Mouse (Mus musculus) natural killer cell, adult 2 months (primary cell): ENCODE data around the gene Adsl.

Experiments
- DNase-seq, 2 experiments: peaks; one replicate each; pipeline ENCODE4 v3.0.0; 2022; ENCODE audit warnings: low spot score in 2 of 2

The Adsl gene

GRCm38 (mm10) chr15:80939401-80939800 is 8.9 kb upstream of the Adsl start:
- no peak for DNase-seq

GRCm38 (mm10) chr15:80941468-80942040 is 6.7 kb upstream of the Adsl start:
- no peak for DNase-seq

GRCm38 (mm10) chr15:80945851-80946250 is 2.4 kb upstream of the Adsl start:
- peak in 1 of 2 experiments; percentile 38 for DNase-seq

GRCm38 (mm10) chr15:80949431-80949830 is 1.1 kb downstream of the Adsl start:
- DNase-seq = no peak

GRCm38 (mm10) chr15:80950055-80950454 is 1.8 kb downstream of the Adsl start:
- DNase-seq = no peak

GRCm38 (mm10) chr15:80953971-80954370 is 5.7 kb downstream of the Adsl start:
- DNase-seq = no peak

- DNase-seq = no peak
Observed at GRCm38 (mm10) chr15:80954861-80955260, 6.6 kb downstream of the Adsl start.

GRCm38 (mm10) chr15:80955836-80956438 is 7.6 kb downstream of the Adsl start:
- DNase-seq = no peak

GRCm38 (mm10) chr15:80969371-80969770 is 21.1 kb downstream of the Adsl start:
- DNase-seq = no peak

- DNase-seq = no peak
Observed at GRCm38 (mm10) chr15:80974311-80974710, 26.0 kb downstream of the Adsl start.

GRCm38 (mm10) chr15:80975666-80976065 is 27.4 kb downstream of the Adsl start:
- DNase-seq = no peak

- DNase-seq = peak; percentile 73 to 79
Observed at GRCm38 (mm10) chr15:80977620-80978334, 29.5 kb downstream of the Adsl start, which contains the start of gene Sgsm3. Sgsm3 (plus strand) TSS chr15:80977765.

GRCm38 (mm10) chr15:80979611-80980010 is 31.3 kb downstream of the Adsl start:
- no peak for DNase-seq

GRCm38 (mm10) chr15:80981176-80981575 is 32.9 kb downstream of the Adsl start:
- DNase-seq = no peak

GRCm38 (mm10) chr15:80983264-80983663 is 35.0 kb downstream of the Adsl start:
- DNase-seq = no peak

- no peak for DNase-seq
Observed at GRCm38 (mm10) chr15:80988331-80988730, 40.0 kb downstream of the Adsl start.

- no peak for DNase-seq
Observed at GRCm38 (mm10) chr15:80989712-80990111, 41.4 kb downstream of the Adsl start.

GRCm38 (mm10) chr15:80994959-80995358 is 46.7 kb downstream of the Adsl start:
- DNase-seq = no peak

GRCm38 (mm10) chr15:80996090-80996835 is 48.0 kb downstream of the Adsl start:
- DNase-seq = no peak

GRCm38 (mm10) chr15:80997077-80997476 is 48.8 kb downstream of the Adsl start:
- DNase-seq = no peak

GRCm38 (mm10) chr15:81000419-81001138 is 52.3 kb downstream of the Adsl start:
- no peak for DNase-seq
